Mouse (Mus musculus) bone marrow, adult 2 months (tissue): ENCODE results near the gene Tet3.

Source experiments
- CTCF ChIP-seq: fragments of 200-500 bp; IDR thresholded peaks from 2 replicates; pipeline ENCODE4 v1.5.1; 2011; ENCODE audit warnings: low read length, control low read depth; ENCODE audit not compliant: control insufficient read depth, insufficient read depth
- POLR2A ChIP-seq: fragments of 200-500 bp; IDR thresholded peaks from 2 replicates; pipeline ENCODE4 v1.6.1; 2011; ENCODE audit warnings: low read depth, mild to moderate bottlenecking, control low read depth, low read length, borderline replicate concordance; ENCODE audit not compliant: control insufficient read depth

DNA sequence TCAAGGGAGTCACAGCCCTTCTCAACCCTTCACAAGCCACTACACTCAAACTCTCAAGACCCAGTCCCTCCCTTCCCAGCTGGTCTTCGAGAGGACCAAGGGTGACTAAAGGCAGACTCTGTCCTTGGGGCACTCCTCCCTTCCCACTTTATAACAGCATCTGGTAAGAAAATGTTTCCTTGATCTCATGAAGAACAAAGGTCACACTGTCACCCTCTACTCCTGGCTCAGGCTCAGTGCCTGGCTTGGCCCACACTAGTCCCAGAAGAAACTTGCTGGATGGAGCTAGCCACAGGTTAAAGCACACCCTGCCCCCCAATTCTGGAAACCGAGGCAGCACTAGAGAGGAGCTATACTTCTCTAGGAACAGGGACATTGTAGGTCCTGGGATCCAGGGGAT, 13.1 kb downstream of the Tet3 start:
- no peak for TF ChIP-seq CTCF
- TF ChIP-seq POLR2A, result no peak
